Mouse (Mus musculus) large intestine, adult 2 months (tissue): Measurements from ENCODE around the gene Rwdd4a. TPM values are rescaled to one million over a fixed set of nuclear protein-coding genes. Genes with fewer than 3 reads are reported as not detected.
A peak's percentile ranks its signal among the peaks of the same experiment; 100 is the strongest.

Experiments
- DNase-seq: peaks from one replicate; pipeline ENCODE4 v3.0.0-alpha.2; 2012; ENCODE audit warnings: low read depth, low spot score
- WGBS: fragments of 180-500 bp; shearing (Covaris S2); methylation state at CpG from one replicate; pipeline ENCODE4 v1.1.7; 2018; 5-methylcytosine and 5-hydroxymethylcytosine counted together
- polyA plus RNA-seq: library from polyadenylated mRNA; depleted of rRNA; stranded (reverse); fragments of >200 nt; gene quantifications from 2 replicates; pipeline ENCODE4 v1.2.3, GENCODE M21; 2012; rRNA removed

The Rwdd4a gene
- polyA plus RNA-seq: 9.4 and 11.1 TPM in 2 replicates

DNA sequence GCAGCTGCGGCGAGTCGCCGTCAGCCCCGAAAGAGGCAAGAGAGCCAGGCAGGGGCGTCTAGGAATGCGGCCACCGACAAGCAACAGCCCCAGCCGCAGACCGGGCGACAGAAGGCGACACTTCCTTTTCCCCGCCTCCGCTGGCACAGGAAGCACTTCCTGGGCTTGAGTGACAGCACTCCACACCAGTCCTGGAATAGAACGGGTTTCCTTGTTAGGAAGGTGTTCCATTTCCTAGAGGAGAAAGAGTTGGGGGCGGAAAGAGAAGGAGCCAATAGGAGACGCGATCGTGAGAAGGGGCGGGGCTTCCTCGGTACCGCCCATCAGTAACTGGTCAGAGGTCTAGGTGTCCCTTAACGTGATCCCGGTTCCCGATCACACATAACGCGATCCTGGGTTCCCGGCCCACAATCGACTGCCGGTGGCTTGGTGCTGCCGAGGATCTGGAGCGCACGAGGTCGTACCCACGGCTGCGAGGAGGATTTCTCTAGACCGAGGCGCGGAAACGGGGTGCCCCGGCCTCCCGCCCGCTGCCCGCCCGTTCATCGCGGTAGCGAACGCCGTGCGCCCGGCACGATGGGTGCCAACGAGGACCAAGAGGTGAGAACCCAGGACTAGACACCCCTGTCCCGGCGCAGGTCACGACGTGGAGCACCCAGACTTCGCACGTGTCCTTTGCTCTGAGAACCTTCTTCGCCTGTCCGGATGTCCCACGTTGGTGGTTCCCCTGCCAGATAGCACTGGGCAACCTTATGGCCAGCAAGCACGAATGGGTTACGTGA is at the start of gene Rwdd4a, which contains the start of gene Trappc11:
TSS of gene Rwdd4a (plus strand) at position 321 of the 782 bp plus-strand sequence.
TSS of gene Trappc11 (minus strand) at position 127 of the 782 bp plus-strand sequence.
- peak; percentile 99 for DNase-seq
- WGBS: under 1% methylated on average over 65 of the region's 65 CpGs

DNA sequence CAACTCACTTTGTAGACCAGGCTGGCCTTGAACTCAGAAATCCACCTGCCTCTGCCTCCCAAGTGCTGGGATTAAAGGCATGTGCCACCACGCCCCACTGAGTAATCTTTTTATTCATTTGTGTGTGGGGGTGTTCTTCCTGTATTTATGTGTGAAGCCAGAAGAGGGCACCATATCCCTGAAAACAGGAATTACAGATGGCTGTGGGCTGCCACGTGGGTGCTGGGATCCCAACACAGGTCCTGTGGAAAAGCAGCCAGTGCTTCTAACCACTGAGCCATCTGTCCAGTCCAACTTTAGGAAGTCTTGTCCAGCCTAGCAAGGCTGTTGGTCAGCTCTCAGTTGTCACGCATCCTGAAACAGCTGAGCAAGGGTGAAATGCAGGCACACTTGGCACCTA is 46.2 kb upstream of the Rwdd4a start:
- DNase-seq: no peak
- WGBS: 92% methylated on average over 3 of the region's 3 CpGs

GRCm38 (mm10) chr8:47493106-47493505 is 40.4 kb upstream of the Rwdd4a start:
- WGBS: 83% methylated on average over 12 of the region's 12 CpGs
- no peak for DNase-seq

- WGBS: 33% methylated on average over 12 of the region's 12 CpGs
- DNase-seq: no peak
These were observed 38.8 kb upstream of the Rwdd4a start for GRCm38 (mm10) chr8:47494602-47495153.

DNA sequence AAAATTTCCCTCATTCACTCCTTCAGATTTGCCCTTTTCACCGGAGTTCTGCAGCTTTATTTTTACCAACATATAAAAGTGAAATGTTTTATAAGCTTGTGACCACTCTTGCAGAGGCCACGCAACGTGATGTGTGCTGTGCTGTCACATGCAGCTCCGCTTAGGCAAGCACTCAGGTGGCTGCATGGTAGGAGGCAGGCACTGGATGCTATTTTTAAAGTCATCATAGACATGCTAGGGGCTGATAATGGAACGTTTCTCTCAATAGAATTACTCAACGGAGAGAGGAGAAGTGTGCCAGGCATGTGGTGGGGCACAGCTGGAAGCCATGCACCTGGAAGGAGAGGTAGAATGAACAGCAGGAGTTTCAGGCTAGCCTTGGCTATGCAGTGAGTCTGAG is 38.0 kb upstream of the Rwdd4a start:
- 76% methylated on average over 6 of the region's 6 CpGs for WGBS
- no peak for DNase-seq

DNA sequence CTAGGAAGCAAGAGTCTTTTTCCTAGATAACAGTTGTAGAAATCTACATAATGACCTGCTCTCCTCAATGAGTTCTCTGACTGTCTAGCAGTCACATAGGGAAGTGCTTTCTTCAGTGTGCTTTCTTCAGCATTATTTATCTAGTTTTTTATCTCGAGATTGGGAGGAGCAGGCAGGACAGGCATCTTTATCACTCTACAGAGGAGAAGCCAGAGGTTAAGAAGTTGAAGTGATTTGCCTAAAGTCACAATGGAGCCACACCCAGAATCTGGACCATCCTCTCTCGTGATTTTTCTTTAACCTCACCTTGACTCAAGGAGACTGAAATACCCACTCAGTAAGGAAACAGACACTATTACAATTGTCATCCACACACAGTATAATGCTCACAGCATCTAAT is 31.5 kb upstream of the Rwdd4a start:
- 38% methylated on average over 2 of the region's 2 CpGs for WGBS

GRCm38 (mm10) chr8:47502546-47502945 is 30.9 kb upstream of the Rwdd4a start:
- WGBS: 92% methylated on average over 13 of the region's 13 CpGs
- DNase-seq: no peak

More for the DNA sequence above, 31.5 kb upstream of the Rwdd4a start:
- no peak for DNase-seq

- WGBS: 91% methylated on average over 12 of the region's 12 CpGs
- DNase-seq: no peak
These were observed 28.0 kb upstream of the Rwdd4a start for GRCm38 (mm10) chr8:47505431-47505830.

DNA sequence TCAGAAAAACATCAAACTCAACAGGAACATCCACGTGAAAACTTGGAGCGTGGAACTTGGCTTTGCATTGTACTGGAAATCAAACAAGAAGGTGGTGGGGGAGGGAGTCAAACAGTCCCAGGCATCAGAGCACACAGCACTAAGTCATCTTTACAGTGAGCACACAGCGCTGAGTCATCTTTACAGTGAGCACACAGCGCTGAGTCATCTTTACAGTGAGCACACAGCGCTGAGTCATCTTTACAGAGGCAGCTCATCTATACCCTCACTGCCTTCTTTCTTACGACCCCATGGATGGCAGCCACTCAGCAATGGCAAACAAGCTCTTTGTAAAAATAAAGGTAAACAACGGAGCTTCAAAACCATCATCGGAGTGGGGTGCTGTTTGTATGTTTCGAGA is 22.5 kb upstream of the Rwdd4a start:
- WGBS: 86% methylated on average over 9 of the region's 9 CpGs
- DNase-seq: no peak

- 96% methylated on average over 15 of the region's 15 CpGs for WGBS
- no peak for DNase-seq
These were observed 19.9 kb upstream of the Rwdd4a start for GRCm38 (mm10) chr8:47513601-47514000.

- WGBS: 93% methylated on average over 1 of the region's 1 CpGs
- no peak for DNase-seq
These were observed 5.4 kb upstream of the Rwdd4a start for GRCm38 (mm10) chr8:47528094-47528493.

DNA sequence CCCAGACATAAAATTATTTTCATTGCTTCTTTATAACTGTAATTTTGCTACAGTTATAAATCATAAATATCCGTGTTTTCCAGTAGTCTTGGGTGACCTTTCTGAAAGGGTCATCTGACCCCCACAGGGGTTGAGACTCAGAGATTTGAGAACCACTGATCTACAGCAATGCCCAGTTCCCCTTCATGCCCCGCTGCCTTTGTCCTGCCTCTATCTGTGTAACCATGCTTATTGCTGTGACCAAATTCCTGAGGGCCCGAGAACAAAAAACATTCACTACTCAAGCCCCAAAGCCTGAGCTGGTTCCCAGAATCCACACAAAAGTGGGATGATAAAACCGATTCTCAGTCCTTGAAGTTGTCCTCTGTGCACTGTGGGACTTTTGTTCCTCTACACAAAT is 4.9 kb downstream of the Rwdd4a start:
- 85% methylated on average over 4 of the region's 4 CpGs for WGBS

DNA sequence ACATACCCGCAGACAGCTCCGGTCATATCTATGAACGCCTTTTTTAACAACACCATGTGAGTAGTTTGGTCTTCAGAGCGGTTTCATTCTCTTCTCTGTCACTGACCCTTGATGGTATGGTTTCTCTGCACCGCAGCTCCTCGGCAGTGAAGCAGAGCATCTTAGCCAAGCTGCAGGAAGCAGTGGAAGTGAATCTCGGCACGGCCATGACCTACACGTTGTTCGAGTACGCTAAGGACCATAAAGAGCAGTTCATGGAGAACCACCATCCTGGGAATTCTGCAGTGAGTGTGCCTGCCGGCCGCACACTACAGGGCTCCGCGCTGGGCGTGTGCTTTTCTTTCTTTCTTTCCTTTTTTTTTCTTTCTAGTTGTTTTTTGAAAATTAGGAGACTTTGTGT is 9.3 kb downstream of the Rwdd4a start:
- WGBS: 93% methylated on average over 16 of the region's 16 CpGs
- DNase-seq: no peak

More for the DNA sequence above, 4.9 kb downstream of the Rwdd4a start:
- DNase-seq: no peak

DNA sequence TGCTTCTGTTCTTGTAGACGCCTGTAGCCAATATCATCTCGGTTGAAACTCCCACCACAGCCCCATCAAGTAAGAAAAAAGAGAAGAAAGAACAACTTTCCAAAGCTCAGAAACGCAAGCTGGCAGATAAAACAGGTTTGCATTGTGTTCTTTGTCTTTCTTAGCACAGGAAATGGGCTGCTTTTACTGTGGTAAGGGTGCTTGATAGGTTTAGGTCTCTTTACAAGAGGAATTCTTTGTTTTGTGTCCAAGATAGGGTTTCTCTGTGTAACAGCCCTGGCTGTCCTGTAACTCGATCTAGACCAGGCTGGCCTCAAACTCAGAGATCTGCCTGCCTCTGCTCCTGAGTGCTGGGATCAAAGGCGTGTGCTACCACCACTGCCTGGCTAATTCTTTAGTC is 10.6 kb downstream of the Rwdd4a start:
- no peak for DNase-seq
- 94% methylated on average over 5 of the region's 5 CpGs for WGBS

DNA sequence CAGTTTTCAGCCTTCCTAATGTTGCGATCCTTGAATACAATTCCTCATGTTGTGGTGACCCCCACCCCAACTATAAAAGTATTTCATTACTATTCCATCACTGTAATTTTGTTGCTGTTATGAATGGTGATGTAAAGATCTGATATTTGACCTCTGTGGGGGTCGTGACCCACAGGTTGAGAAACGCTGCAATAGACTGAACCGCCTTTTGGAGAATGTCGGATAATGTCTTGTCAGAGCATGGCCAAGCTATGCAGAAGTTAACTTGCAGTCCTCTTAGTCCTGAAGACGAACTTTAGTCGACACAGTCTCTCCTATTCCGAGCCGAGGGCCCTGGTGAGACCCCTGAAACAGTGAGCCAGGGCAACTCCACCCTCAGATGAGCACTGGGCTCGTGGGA is 13.6 kb downstream of the Rwdd4a start:
- WGBS: over 99% methylated on average over 10 of the region's 10 CpGs
- DNase-seq: no peak

GRCm38 (mm10) chr8:47553613-47554012 is 20.1 kb downstream of the Rwdd4a start:
- 87% methylated on average over 6 of the region's 6 CpGs for WGBS
- no peak for DNase-seq

- 80% methylated on average over 7 of the region's 7 CpGs for WGBS
- no peak for DNase-seq
These were observed 23.0 kb downstream of the Rwdd4a start for GRCm38 (mm10) chr8:47556446-47556845.

- 42% methylated on average over 7 of the region's 7 CpGs for WGBS
- DNase-seq: no peak
These were observed 24.8 kb downstream of the Rwdd4a start for GRCm38 (mm10) chr8:47558274-47558673.

- WGBS: 79% methylated on average over 7 of the region's 7 CpGs
These were observed 27.3 kb downstream of the Rwdd4a start for GRCm38 (mm10) chr8:47560801-47561200.

DNA sequence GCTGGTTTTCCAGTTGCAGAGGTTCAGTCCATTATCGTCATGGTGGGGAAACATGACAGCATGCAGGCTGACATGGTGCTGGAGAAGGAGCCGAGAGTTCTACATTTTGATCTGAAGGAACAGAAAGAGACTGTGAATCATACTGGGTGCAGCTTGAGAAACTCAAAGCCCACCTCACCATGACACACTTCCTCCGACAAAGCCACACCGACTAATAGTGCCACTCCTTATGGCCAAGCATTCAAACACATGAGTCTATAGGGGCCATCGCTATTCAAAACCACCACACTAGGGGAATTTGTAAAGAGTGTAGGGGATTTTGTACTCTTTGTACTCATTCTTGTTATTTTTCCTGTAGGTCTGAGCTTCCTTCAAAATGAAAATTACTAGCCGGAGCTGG is 33.1 kb downstream of the Rwdd4a start:
- WGBS: 93% methylated on average over 6 of the region's 6 CpGs

More at GRCm38 (mm10) chr8:47560801-47561200, 27.3 kb downstream of the Rwdd4a start:
- DNase-seq: no peak

DNA sequence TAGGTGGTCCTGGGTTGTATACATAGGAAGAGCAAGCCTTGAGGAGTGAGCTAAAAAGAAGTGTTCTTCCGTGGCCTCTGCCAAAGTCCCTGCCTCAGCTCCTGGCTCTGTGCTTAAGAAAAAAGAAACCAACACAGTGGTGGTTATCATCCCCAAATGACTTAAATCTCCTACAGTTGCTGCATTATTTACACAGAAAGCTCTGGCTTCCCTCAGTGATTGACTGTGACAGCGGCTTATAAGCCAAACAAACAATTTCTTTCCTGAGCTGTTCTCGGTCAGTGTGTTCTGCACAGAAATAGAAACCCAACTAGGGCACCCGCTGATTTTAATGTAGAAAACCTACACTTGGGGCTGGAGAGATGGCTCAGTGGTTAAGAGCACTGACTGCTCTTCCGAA is 34.6 kb downstream of the Rwdd4a start:
- DNase-seq: no peak
- WGBS: 64% methylated on average over 5 of the region's 5 CpGs

More for the DNA sequence above, 33.1 kb downstream of the Rwdd4a start:
- no peak for DNase-seq
